Mouse (Mus musculus): ENCODE measurements around the gene Rnf217. TPM values are rescaled to one million over a fixed set of nuclear protein-coding genes. Genes with fewer than 3 reads are reported as not detected.

Gene Rnf217
- 0.77 and 0.86 TPM in 2 replicates for polyA plus RNA-seq (2016; fragmentation: Nextera tagmentation; extraction: Ambion mirVana)

DNA sequence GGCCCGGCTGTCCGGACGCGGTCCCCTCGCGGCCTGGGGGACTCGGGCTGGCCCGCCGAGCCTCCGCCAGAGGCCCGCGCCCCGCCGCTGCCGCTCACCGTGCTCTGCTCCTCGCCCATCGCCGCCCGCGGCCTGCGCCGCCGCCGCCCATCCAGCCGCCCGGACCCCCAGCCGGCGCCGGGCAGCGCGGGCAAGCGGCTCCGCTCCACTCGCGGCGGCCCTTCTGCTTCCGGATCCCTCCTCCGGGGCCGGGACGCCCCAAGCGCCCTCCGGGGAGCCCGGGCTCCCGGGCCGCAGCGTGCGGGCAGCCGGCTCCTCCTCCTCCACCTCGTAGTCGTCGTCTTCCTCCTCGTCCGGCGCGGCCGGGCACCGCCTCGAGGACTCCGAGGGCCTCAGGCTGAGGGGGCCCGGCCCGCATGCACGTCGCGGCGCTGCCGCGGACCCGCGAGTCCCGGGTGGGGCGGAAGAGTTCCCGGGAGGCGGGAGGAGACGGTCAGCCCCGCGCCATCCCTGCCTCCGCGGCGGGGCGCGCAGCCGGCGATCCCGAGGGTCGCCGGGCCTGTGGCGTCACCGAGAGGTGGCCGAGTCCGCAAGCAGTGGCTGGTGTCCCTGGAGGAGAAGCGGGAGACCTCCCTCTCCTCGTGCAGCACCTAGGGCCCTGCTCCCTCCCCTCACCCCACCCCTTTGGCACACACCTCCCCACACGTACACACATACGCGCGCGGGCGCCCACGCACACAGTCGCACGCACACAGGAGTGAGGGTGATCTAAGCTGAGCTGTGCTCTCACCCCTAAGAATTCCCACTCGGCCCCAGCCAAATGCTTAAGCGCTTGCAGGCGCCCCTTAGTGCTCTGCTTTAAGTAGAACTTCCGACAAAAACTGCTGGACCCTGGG, at the start of gene Rnf217:
Rnf217 (minus strand) TSS at position 119 of the 896 bp plus-strand sequence.
- Histone ChIP-seq H3K9me3 (no peaks in the 10 kb centered on the region), H3K27me3 (ENCODE audit: poor library complexity, severe bottlenecking) (peaks cover 11% of the 10 kb centered on the region), H3K4me3 (peak within 1 kb of the TSS; percentile 83), H3K27ac (peak within 1 kb of the TSS; percentile 95), H3K4me1 (peaks cover 35% of the 10 kb centered on the region), H3K36me3 (replicated peaks) (no peaks in the 10 kb centered on the region)
- DNase-seq (ENCODE audit: extremely low spot score, low spot score), result peak; percentile 73
- WGBS, result under 1% methylated on average over 100 of the region's 106 CpGs

DNA sequence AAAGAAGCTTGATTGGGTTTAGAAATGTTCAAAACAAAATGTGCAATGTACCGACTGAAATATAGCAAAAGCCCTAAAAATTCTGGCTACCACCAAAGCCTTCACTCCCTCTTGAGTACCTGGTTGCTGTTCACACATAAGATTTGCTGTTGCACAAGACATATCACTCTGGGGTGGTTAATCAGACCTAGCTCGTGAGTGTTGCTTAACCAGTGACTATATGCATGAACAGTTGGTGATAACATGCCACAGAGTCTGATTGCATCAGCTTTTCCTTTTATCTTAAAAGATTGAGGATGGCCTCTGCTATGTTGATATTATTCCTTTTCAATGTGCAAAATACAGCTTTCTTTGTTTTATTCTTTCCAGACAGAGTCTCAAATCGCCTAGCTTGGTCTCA, 38.3 kb upstream of the Rnf217 start:
- Histone ChIP-seq H3K4me3 (no peak overlapping the region), H3K9me3 (no peaks in the 10 kb centered on the region), H3K4me1 (no peaks in the 10 kb centered on the region; the same call in 1 of the 2 replicates), H3K36me3 (replicated peaks) (no peaks in the 10 kb centered on the region), H3K27ac (no peak overlapping the region), H3K27me3 (ENCODE audit: poor library complexity, severe bottlenecking) (peaks cover 14% of the 10 kb centered on the region)
- WGBS, result 87% methylated on average over 3 of the region's 3 CpGs
- no peak for DNase-seq (ENCODE audit: extremely low spot score, low spot score)

DNA sequence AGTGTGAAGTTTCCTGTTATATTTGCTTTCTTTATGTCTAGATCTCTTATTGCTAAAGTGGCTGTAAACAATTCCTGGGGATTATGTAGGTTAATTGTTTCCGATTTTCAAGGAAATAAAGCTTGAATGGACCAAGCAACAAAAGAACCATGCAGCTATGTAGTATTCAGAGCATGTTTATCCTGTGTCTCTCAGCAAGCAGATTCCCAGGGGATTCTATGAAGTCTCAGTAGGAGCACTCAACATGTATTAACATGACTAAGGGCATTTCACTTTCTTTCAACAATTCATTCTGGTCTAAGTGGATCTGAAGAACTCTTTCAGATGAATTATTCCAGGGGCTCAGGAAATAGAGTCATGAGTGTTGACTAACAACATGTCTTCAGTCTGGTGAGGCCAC, 37.1 kb upstream of the Rnf217 start:
- Histone ChIP-seq H3K27ac (no peak overlapping the region), H3K36me3 (replicated peaks) (no peaks in the 10 kb centered on the region), H3K9me3 (no peaks in the 10 kb centered on the region), H3K4me1 (no peaks in the 10 kb centered on the region; the same call in 1 of the 2 replicates), H3K4me3 (no peak overlapping the region), H3K27me3 (ENCODE audit: poor library complexity, severe bottlenecking) (peaks cover 14% of the 10 kb centered on the region)
- WGBS, result 46% methylated on average over 1 of the region's 1 CpGs
- no peak for DNase-seq (ENCODE audit: extremely low spot score, low spot score)

DNA sequence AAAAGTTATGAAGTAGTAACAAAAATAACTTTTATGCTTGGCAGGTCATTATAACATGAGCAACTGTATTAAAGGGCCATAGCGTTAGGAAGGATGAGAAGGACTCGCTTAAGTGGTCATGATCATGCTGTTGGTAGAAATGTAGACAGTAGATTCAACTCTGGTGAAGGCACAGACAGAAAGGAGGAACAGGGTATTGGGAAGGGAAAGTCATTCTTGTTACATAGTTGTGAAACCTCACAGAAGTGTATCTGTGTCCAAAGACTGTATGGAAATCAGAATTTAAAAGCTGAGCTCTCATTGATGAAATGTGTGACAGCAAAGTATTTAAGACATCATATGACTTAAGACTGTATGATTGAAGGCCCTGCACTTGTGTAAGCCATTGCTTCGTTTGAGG, 26.1 kb upstream of the Rnf217 start:
- H3K27ac ChIP-seq, result no peak overlapping the region
- no peak overlapping the region for H3K4me3 ChIP-seq
- no peaks in the 10 kb centered on the region for H3K4me1 ChIP-seq
- no peak for DNase-seq (ENCODE audit: extremely low spot score, low spot score)
- H3K9me3 ChIP-seq, result no peaks in the 10 kb centered on the region; the same call in 1 of the 2 replicates
- no peaks in the 10 kb centered on the region for H3K27me3 ChIP-seq (ENCODE audit: poor library complexity, severe bottlenecking)
- WGBS, result 94% methylated on average over 3 of the region's 3 CpGs
- H3K36me3 ChIP-seq (replicated peaks), result no peaks in the 10 kb centered on the region

DNA sequence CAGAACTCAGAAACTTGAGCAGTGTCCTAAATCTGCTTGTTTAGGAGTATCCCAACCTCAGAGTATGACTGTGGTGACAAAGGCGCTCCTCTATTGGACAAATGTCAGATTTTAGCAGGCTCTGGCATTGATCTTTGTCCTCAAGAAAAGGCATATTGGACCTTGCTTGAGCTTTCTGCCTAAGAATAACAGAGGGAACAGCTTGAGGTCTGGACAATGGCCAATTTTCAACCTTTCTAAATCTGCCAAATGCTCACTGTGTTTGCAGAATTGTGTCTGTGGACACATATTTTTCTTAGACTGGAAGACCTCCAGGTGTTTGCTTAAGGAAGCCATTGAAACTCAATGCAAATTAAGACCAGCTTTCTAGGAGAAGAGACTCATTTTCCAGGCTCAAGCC, 23.0 kb upstream of the Rnf217 start:
- no peak overlapping the region for H3K27ac ChIP-seq
- WGBS, result 89% methylated on average over 1 of the region's 1 CpGs
- DNase-seq (ENCODE audit: extremely low spot score, low spot score), result no peak
- H3K27me3 ChIP-seq (ENCODE audit: poor library complexity, severe bottlenecking), result no peaks in the 10 kb centered on the region
- no peaks in the 10 kb centered on the region for H3K9me3 ChIP-seq
- no peak overlapping the region for H3K4me3 ChIP-seq
- H3K36me3 ChIP-seq (replicated peaks), result no peaks in the 10 kb centered on the region
- H3K4me1 ChIP-seq, result no peaks in the 10 kb centered on the region

DNA sequence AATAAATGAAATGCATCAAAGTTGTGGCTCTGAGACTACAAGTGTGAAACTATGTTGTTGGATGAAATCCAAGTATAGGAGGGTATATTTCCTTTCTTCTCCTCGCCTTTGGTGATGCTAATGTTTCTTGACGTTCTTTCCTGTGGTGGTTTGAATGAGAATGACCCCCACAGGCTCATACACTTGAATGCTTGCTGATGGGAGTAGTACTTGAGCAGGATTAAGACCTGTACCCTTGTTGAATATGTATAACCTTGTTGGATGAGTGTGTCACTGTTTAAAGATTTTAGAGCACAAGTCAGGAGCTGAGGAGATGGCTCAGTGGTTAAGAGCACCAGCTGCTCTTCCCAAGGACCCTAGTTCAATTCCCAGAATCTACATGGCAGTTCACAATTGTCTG, 6.4 kb upstream of the Rnf217 start:
- H3K27me3 ChIP-seq (ENCODE audit: poor library complexity, severe bottlenecking), result peaks cover 7% of the 10 kb centered on the region
- no peaks in the 10 kb centered on the region for H3K9me3 ChIP-seq
- DNase-seq (ENCODE audit: extremely low spot score, low spot score), result no peak
- H3K4me1 ChIP-seq, result no peaks in the 10 kb centered on the region
- WGBS, result 59% methylated on average over 2 of the region's 2 CpGs
- no peak overlapping the region for H3K27ac ChIP-seq
- no peak overlapping the region for H3K4me3 ChIP-seq
- H3K36me3 ChIP-seq (replicated peaks), result no peaks in the 10 kb centered on the region

DNA sequence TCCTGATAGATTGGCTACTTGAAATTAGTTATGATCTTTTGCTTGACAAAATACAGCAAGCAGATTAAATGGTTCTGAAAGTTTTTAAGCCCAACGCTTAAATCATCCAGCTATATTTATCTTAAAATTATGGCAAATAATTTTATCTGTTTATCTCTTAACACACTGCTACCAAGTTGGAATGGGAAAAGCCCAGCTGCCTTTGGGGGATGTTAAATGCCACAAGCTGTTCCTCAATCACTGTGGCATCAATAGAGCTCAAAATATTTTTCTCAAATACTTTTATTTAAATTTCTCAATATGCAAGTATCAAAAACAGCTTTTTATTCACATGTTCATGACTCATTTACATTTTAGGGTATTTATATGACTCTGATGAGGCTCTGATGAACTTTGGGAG, 5.1 kb upstream of the Rnf217 start:
- Histone ChIP-seq H3K36me3 (replicated peaks) (no peaks in the 10 kb centered on the region), H3K27me3 (ENCODE audit: poor library complexity, severe bottlenecking) (peaks cover 7% of the 10 kb centered on the region), H3K4me3 (no peak overlapping the region), H3K27ac (no peak overlapping the region), H3K4me1 (peaks cover 4% of the 10 kb centered on the region; the same call in 1 of the 2 replicates), H3K9me3 (no peaks in the 10 kb centered on the region)
- no peak for DNase-seq (ENCODE audit: extremely low spot score, low spot score)
- 100% methylated on average over 1 of the region's 1 CpGs for WGBS

DNA sequence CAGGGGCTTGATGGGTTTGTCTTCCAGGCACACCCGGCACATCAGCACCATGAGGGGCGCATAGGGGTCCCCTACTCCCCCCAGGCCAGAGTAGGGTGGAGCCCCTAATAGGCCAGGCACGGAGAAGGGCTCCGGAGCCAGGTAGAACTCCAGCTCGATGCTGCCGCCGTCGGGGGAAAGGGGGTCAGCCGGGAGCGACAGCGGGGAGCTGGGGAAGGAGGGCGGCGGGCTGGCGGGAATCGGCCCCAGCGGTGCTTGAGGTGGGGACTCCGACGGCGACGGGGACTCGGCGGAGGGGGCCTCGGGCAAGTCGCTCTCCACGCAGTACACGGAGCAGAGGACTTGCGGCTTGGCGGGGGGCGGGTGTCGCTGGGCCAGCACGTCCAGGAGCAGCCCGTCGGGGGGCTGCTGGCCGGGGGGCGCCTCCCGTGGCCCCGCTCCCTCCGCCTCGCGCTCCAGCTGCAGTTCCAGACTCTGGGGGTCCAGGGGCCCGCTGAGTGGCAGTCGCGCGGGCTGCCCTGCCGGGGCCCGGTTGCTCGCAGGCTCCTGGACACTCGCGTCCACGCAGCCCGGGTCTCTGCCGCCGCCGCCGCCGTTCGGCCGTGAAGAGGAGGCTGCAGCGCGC, 431 bp downstream of the Rnf217 start:
- Histone ChIP-seq H3K4me3 (peak overlapping the region; percentile 83), H3K36me3 (replicated peaks) (no peaks in the 10 kb centered on the region), H3K27me3 (ENCODE audit: poor library complexity, severe bottlenecking) (peaks cover 11% of the 10 kb centered on the region), H3K9me3 (no peaks in the 10 kb centered on the region), H3K4me1 (peaks cover 35% of the 10 kb centered on the region), H3K27ac (peak overlapping the region; percentile 95)
- under 1% methylated on average over 56 of the region's 60 CpGs for WGBS
- peak; percentile 49 for DNase-seq (ENCODE audit: extremely low spot score, low spot score)

DNA sequence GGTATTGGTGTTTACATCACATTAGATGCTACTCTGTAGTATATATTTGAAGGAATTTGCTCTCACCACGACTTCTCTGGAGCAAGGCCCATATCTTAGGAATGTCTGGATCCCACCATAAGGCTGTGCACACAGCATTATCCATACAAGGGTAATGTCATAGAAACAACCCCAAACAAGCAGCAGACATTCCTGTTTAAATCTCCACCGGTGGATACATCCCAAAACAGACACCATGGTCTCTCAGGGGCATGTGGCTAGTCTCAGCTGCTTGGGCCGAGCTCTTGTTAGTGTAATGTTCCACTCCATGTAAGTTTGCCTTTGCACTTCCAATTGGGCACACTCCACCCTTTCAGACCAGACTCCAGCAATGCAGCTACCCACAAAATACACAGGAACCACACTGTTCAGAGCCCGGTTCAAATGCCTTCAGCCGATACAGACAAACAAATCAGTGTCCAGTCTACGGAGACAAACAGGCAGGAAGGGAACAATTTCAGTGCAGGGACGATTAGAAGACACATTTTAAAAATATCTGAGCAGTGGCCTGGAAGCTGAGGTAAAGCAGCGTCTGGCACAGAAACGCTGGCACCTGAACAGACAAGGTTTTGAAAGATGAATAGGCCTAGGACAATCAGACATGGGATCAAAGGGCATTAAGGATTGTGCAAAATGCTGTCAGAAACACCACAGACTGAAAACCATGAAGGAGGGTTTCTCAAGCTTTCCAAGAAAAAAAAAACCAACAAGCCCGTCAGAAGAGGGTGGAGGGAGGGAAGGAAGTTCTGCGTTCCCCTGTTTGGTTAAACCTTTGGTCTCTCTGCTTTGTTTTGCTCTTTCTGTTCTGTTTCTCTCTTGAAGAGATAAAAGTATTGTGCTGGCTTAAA, 1.8 kb downstream of the Rnf217 start:
- H3K27ac ChIP-seq, result no peak overlapping the region
- 32% methylated on average over 11 of the region's 11 CpGs for WGBS
- H3K4me1 ChIP-seq, result peaks cover 35% of the 10 kb centered on the region
- peaks cover 11% of the 10 kb centered on the region for H3K27me3 ChIP-seq (ENCODE audit: poor library complexity, severe bottlenecking)
- H3K36me3 ChIP-seq (replicated peaks), result no peaks in the 10 kb centered on the region
- no peaks in the 10 kb centered on the region for H3K9me3 ChIP-seq
- DNase-seq (ENCODE audit: extremely low spot score, low spot score), result no peak
- H3K4me3 ChIP-seq, result peak overlapping the region; percentile 83

DNA sequence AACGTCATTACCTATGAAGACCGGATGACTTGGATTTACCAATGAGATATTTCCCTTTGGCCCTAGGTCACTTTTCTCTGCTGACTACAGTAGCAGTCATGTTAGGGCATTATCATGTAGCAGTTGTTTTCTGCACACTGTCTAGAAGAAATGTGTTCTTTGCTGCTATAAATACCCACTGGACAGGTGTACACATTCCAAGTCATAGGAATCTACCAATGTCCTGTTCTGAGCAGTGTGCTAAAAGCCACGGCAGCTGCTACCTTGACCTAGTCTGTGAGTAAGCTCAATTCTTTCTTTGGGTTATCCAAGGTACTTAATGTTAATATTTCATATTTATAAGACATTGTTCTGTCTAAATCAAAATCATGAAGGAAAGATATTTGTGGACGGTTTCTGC, 5.1 kb downstream of the Rnf217 start:
- DNase-seq (ENCODE audit: extremely low spot score, low spot score), result no peak
- Histone ChIP-seq H3K36me3 (replicated peaks) (no peaks in the 10 kb centered on the region), H3K27me3 (ENCODE audit: poor library complexity, severe bottlenecking) (peaks cover 3% of the 10 kb centered on the region; the same call in 1 of the 2 replicates), H3K4me1 (peaks cover 29% of the 10 kb centered on the region), H3K4me3 (no peak overlapping the region), H3K9me3 (no peaks in the 10 kb centered on the region), H3K27ac (no peak overlapping the region)
- WGBS, result 92% methylated on average over 4 of the region's 4 CpGs

DNA sequence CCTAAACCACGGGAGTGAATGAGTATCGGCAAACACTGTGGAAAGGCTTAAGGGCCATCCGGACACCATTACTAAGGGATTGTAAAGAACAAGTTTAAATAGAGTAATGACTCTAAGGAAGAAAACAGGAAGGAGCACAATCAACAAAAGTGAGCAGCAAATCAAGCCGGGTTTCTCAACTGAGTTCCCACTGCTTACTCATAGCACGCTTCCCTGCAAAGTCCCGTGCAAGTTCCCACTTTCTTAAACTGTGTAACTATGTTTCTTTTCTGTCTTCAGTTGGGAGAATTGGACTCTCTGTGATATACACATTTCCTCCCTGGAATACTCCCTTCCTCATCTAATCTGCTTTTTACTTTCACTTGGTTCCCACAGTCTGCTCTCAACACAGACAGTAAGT, 8.9 kb downstream of the Rnf217 start:
- WGBS, result 93% methylated on average over 6 of the region's 6 CpGs

DNA sequence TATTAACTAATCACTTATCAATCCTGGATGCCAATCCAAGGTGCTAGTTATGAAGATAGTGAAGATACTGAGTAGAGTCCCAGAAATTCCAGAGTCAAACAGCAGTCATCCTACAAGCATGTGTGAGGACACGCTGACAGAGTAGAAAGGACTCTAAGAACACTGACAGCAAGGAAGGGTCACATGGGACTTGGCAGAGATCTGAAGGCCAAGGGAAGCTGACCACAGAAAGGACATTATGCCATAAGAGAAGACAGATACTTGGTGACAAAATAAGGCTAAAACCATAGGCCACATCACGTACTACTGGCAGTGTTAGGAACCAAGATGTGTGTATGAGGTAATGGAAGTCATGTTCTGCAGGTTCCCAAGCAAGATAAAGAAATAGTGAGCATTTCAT, 11.1 kb downstream of the Rnf217 start:
- DNase-seq (ENCODE audit: extremely low spot score, low spot score), result no peak
- no peak overlapping the region for H3K27ac ChIP-seq
- H3K27me3 ChIP-seq (ENCODE audit: poor library complexity, severe bottlenecking), result no peaks in the 10 kb centered on the region
- no peaks in the 10 kb centered on the region for H3K36me3 ChIP-seq (replicated peaks)
- H3K4me1 ChIP-seq, result peaks cover 10% of the 10 kb centered on the region
- no peak overlapping the region for H3K4me3 ChIP-seq
- WGBS, result 93% methylated on average over 2 of the region's 2 CpGs
- no peaks in the 10 kb centered on the region for H3K9me3 ChIP-seq

More for the DNA sequence above, 8.9 kb downstream of the Rnf217 start:
- no peaks in the 10 kb centered on the region for H3K27me3 ChIP-seq (ENCODE audit: poor library complexity, severe bottlenecking)
- H3K9me3 ChIP-seq, result no peaks in the 10 kb centered on the region
- H3K4me1 ChIP-seq, result 0 out of 2 replicates have a peak, but pooled peaks cover 6% of the 10 kb centered on the region
- H3K4me3 ChIP-seq, result no peak overlapping the region
- no peak for DNase-seq (ENCODE audit: extremely low spot score, low spot score)
- H3K36me3 ChIP-seq (replicated peaks), result no peaks in the 10 kb centered on the region
- H3K27ac ChIP-seq, result no peak overlapping the region
